Mouse (Mus musculus) hindbrain, embryonic 12.5 days (tissue): ENCODE data around the gene Syne2. TPM values are rescaled to one million over a fixed set of nuclear protein-coding genes. Genes with fewer than 3 reads are reported as not detected.

Source experiments
- ATAC-seq: fragments of 200-750 bp; cut with Nextera tagmentation; 2 replicates; pipeline ENCODE4 v1.8.0; 2017; ENCODE audit warnings: moderate TSS enrichment; ENCODE audit not compliant: low FRiP score
- H3K27ac ChIP-seq: fragments of 300-500 bp; sonication (generic); 2 replicates; pipeline ENCODE4 v1.5.1; 2016; ENCODE audit warnings: mild to moderate bottlenecking
- H3K27me3 ChIP-seq: fragments of 300-500 bp; sonication (generic); 2 replicates; pipeline ENCODE4 v1.6.1; 2016; ENCODE audit warnings: mild to moderate bottlenecking
- H3K36me3 ChIP-seq: fragments of 300-500 bp; sonication (generic); 2 replicates; pipeline ENCODE4 v1.6.1; 2016; ENCODE audit warnings: mild to moderate bottlenecking
- H3K4me1 ChIP-seq: fragments of 300-500 bp; sonication (generic); 2 replicates; pipeline ENCODE4 v1.6.1; 2016
- H3K4me2 ChIP-seq: fragments of 300-500 bp; sonication (generic); replicated peaks from 2 replicates; pipeline ENCODE4 v1.6.1; 2016; ENCODE audit warnings: mild to moderate bottlenecking
- H3K4me3 ChIP-seq: fragments of 300-500 bp; sonication (generic); 2 replicates; pipeline ENCODE4 v1.5.1; 2016; ENCODE audit warnings: mild to moderate bottlenecking
- H3K9ac ChIP-seq: fragments of 300-500 bp; sonication (generic); 2 replicates; pipeline ENCODE4 v1.6.1; 2016; ENCODE audit warnings: mild to moderate bottlenecking, moderate library complexity
- H3K9me3 ChIP-seq: fragments of 300-500 bp; sonication (generic); replicated peaks from 2 replicates; pipeline ENCODE4 v1.6.1; 2016; ENCODE audit warnings: mild to moderate bottlenecking
- WGBS: fragments of 180-500 bp; shearing (Covaris S2); methylation state at CpG from one replicate; pipeline ENCODE4 v1.1.7; 2016; 5-methylcytosine and 5-hydroxymethylcytosine counted together
- polyA plus RNA-seq: library from polyadenylated mRNA; unstranded; fragments of >200 nt; fragmentation: Nextera tagmentation; extraction: Ambion mirVana; gene quantifications from 2 replicates; pipeline ENCODE4 v1.2.1, GENCODE M21; 2016

Syne2 gene
- polyA plus RNA-seq, 1 experiment from 2014 or later, result 92.8 TPM

- Histone ChIP-seq H3K27me3 (no peaks in the 10 kb centered on the region), H3K4me3 (no peak overlapping the region), H3K4me1 (no peaks in the 10 kb centered on the region), H3K9me3 (no peaks in the 10 kb centered on the region), H3K36me3 (peaks cover 44% of the 10 kb centered on the region), H3K27ac (no peak overlapping the region), H3K4me2 (no peak overlapping the region), H3K9ac (no peak overlapping the region)
- WGBS, result 89% methylated on average over 2 of the region's 2 CpGs
- no peak for ATAC-seq
Observed at GRCm38 (mm10) chr12:75918415-75918814, 100.5 kb downstream of the Syne2 start.

GRCm38 (mm10) chr12:75918914-75919313, 101.0 kb downstream of the Syne2 start:
- H3K4me3 ChIP-seq, result no peak overlapping the region
- H3K27me3 ChIP-seq, result no peaks in the 10 kb centered on the region
- peaks cover 45% of the 10 kb centered on the region for H3K36me3 ChIP-seq
- no peak overlapping the region for H3K27ac ChIP-seq
- 64% methylated on average over 6 of the region's 6 CpGs for WGBS
- no peak overlapping the region for H3K4me2 ChIP-seq
- no peaks in the 10 kb centered on the region for H3K9me3 ChIP-seq
- H3K9ac ChIP-seq, result no peak overlapping the region
- no peak for ATAC-seq
- H3K4me1 ChIP-seq, result no peaks in the 10 kb centered on the region

GRCm38 (mm10) chr12:75922900-75923299, 105.0 kb downstream of the Syne2 start:
- 46% methylated on average over 11 of the region's 11 CpGs for WGBS
- H3K27ac ChIP-seq, result no peak overlapping the region
- ATAC-seq, result no peak
- peaks cover 61% of the 10 kb centered on the region for H3K36me3 ChIP-seq
- no peak overlapping the region for H3K9ac ChIP-seq
- no peaks in the 10 kb centered on the region for H3K4me1 ChIP-seq
- no peaks in the 10 kb centered on the region for H3K27me3 ChIP-seq
- H3K9me3 ChIP-seq, result no peaks in the 10 kb centered on the region
- H3K4me2 ChIP-seq, result no peak overlapping the region
- H3K4me3 ChIP-seq, result no peak overlapping the region

- H3K36me3 ChIP-seq, result peaks cover 72% of the 10 kb centered on the region
- no peak for ATAC-seq
- no peaks in the 10 kb centered on the region for H3K4me1 ChIP-seq
- no peaks in the 10 kb centered on the region for H3K9me3 ChIP-seq
- H3K4me2 ChIP-seq, result no peak overlapping the region
- WGBS, result 93% methylated on average over 11 of the region's 11 CpGs
- no peak overlapping the region for H3K9ac ChIP-seq
- no peak overlapping the region for H3K4me3 ChIP-seq
- H3K27ac ChIP-seq, result no peak overlapping the region
- no peaks in the 10 kb centered on the region for H3K27me3 ChIP-seq
Observed at GRCm38 (mm10) chr12:75924852-75925251, 106.9 kb downstream of the Syne2 start.

- no peak for ATAC-seq
- H3K4me1 ChIP-seq, result no peaks in the 10 kb centered on the region
Observed at GRCm38 (mm10) chr12:75927596-75927995, 109.7 kb downstream of the Syne2 start.

GRCm38 (mm10) chr12:75933561-75933960, 115.6 kb downstream of the Syne2 start:
- peaks cover 53% of the 10 kb centered on the region for H3K36me3 ChIP-seq
- 78% methylated on average over 4 of the region's 4 CpGs for WGBS
- H3K27me3 ChIP-seq, result no peaks in the 10 kb centered on the region
- no peaks in the 10 kb centered on the region for H3K4me1 ChIP-seq
- H3K9ac ChIP-seq, result no peak overlapping the region
- no peak for ATAC-seq
- H3K27ac ChIP-seq, result no peak overlapping the region
- H3K4me3 ChIP-seq, result no peak overlapping the region
- H3K9me3 ChIP-seq, result no peaks in the 10 kb centered on the region
- no peak overlapping the region for H3K4me2 ChIP-seq

More at GRCm38 (mm10) chr12:75927596-75927995, 109.7 kb downstream of the Syne2 start:
- whole genome bisulfite sequencing, result 76% methylated on average over 1 of the region's 1 CpGs
- Histone ChIP-seq H3K9ac (no peak overlapping the region), H3K27ac (no peak overlapping the region), H3K4me3 (no peak overlapping the region), H3K27me3 (no peaks in the 10 kb centered on the region), H3K9me3 (no peaks in the 10 kb centered on the region), H3K36me3 (peaks cover 77% of the 10 kb centered on the region), H3K4me2 (no peak overlapping the region)

- no peaks in the 10 kb centered on the region for H3K9me3 ChIP-seq
- H3K9ac ChIP-seq, result no peak overlapping the region
- no peaks in the 10 kb centered on the region for H3K4me1 ChIP-seq
- H3K27me3 ChIP-seq, result no peaks in the 10 kb centered on the region
- H3K27ac ChIP-seq, result no peak overlapping the region
- peaks cover 52% of the 10 kb centered on the region for H3K36me3 ChIP-seq
- no peak overlapping the region for H3K4me2 ChIP-seq
- no peak overlapping the region for H3K4me3 ChIP-seq
- 67% methylated on average over 5 of the region's 5 CpGs for WGBS
- no peak for ATAC-seq
Observed at GRCm38 (mm10) chr12:75951328-75951727, 133.4 kb downstream of the Syne2 start.

- ATAC-seq, result no peak
- 100% methylated on average over 1 of the region's 1 CpGs for WGBS
- H3K27ac ChIP-seq, result no peak overlapping the region
- H3K36me3 ChIP-seq, result peaks cover 46% of the 10 kb centered on the region
- H3K27me3 ChIP-seq, result no peaks in the 10 kb centered on the region
- no peak overlapping the region for H3K9ac ChIP-seq
- no peaks in the 10 kb centered on the region for H3K9me3 ChIP-seq
- no peak overlapping the region for H3K4me3 ChIP-seq
- no peak overlapping the region for H3K4me2 ChIP-seq
- no peaks in the 10 kb centered on the region for H3K4me1 ChIP-seq
Observed at GRCm38 (mm10) chr12:75952011-75952410, 134.1 kb downstream of the Syne2 start.

- peaks cover 69% of the 10 kb centered on the region for H3K36me3 ChIP-seq
- H3K4me2 ChIP-seq, result no peak overlapping the region
- H3K9me3 ChIP-seq, result no peaks in the 10 kb centered on the region
- H3K9ac ChIP-seq, result no peak overlapping the region
- H3K27ac ChIP-seq, result no peak overlapping the region
- no peak overlapping the region for H3K4me3 ChIP-seq
- H3K4me1 ChIP-seq, result no peaks in the 10 kb centered on the region
- WGBS, result 95% methylated on average over 24 of the region's 24 CpGs
- H3K27me3 ChIP-seq, result no peaks in the 10 kb centered on the region
- ATAC-seq, result no peak
Observed at GRCm38 (mm10) chr12:75966441-75967195, 148.7 kb downstream of the Syne2 start.

GRCm38 (mm10) chr12:75979079-75979478, 161.1 kb downstream of the Syne2 start:
- H3K4me3 ChIP-seq, result no peak overlapping the region
- no peak for ATAC-seq
- H3K4me1 ChIP-seq, result no peaks in the 10 kb centered on the region
- peaks cover 39% of the 10 kb centered on the region for H3K36me3 ChIP-seq
- WGBS, result 92% methylated on average over 5 of the region's 5 CpGs
- H3K27ac ChIP-seq, result no peak overlapping the region
- no peak overlapping the region for H3K9ac ChIP-seq
- no peaks in the 10 kb centered on the region for H3K27me3 ChIP-seq
- no peaks in the 10 kb centered on the region for H3K9me3 ChIP-seq
- no peak overlapping the region for H3K4me2 ChIP-seq

- Histone ChIP-seq H3K9me3 (no peaks in the 10 kb centered on the region), H3K36me3 (peaks cover 57% of the 10 kb centered on the region), H3K9ac (no peak overlapping the region), H3K27me3 (no peaks in the 10 kb centered on the region), H3K4me3 (no peak overlapping the region), H3K4me2 (no peak overlapping the region), H3K4me1 (no peaks in the 10 kb centered on the region), H3K27ac (no peak overlapping the region)
- ATAC-seq, result no peak
- 79% methylated on average over 8 of the region's 8 CpGs for WGBS
Observed at GRCm38 (mm10) chr12:75983336-75983735, 165.4 kb downstream of the Syne2 start.

GRCm38 (mm10) chr12:75992226-75992858, 174.4 kb downstream of the Syne2 start:
- Histone ChIP-seq H3K9me3 (no peaks in the 10 kb centered on the region), H3K27ac (no peak overlapping the region), H3K4me3 (no peak overlapping the region), H3K4me1 (no peaks in the 10 kb centered on the region), H3K4me2 (no peak overlapping the region), H3K9ac (no peak overlapping the region), H3K36me3 (peaks cover 68% of the 10 kb centered on the region), H3K27me3 (no peaks in the 10 kb centered on the region)
- WGBS, result 84% methylated on average over 10 of the region's 10 CpGs
- ATAC-seq, result no peak

GRCm38 (mm10) chr12:75992946-75993345, 175.0 kb downstream of the Syne2 start:
- H3K36me3 ChIP-seq, result peaks cover 68% of the 10 kb centered on the region
- 93% methylated on average over 4 of the region's 4 CpGs for WGBS
- no peak for ATAC-seq
- H3K4me3 ChIP-seq, result no peak overlapping the region
- no peak overlapping the region for H3K4me2 ChIP-seq
- H3K9me3 ChIP-seq, result no peaks in the 10 kb centered on the region
- no peaks in the 10 kb centered on the region for H3K4me1 ChIP-seq
- H3K9ac ChIP-seq, result no peak overlapping the region
- no peaks in the 10 kb centered on the region for H3K27me3 ChIP-seq
- no peak overlapping the region for H3K27ac ChIP-seq
